10 mouse cellular contexts compared by ENCODE assay signal in the genomic region with DNA sequence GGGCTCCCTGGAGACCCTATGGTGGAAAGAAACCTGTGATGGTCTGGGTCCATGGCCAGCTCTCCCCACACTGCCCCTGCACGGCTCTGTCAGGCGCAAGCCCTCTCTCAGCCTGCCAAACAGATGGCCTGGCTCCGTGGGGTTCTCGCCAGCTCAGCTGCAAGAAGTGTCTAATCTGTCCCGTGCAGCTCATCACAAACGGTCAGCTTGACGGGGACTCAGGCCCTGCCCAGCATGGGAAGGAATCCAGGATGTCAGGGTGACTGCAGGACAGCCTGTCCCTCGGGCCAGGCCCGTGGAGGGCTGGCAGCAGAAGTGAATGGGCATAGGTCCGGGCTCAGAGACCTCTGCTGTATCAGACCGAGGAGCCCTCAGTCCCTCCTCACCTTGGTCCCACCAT. TPM values are rescaled to one million over a fixed set of nuclear protein-coding genes. Genes with fewer than 3 reads are reported as not detected.
DNase-seq lines count a peak whose midpoint lies in the region; ATAC-seq and TF ChIP-seq lines count a peak whose summit lies in the region.
"Had no signal": no experiment of that assay in that cellular context is flagged by ENCODE, and none has a peak within 500 bp of the region (broad histone marks: within the 10 kb centered on the region; RNA-seq: fewer than 3 reads in every experiment).

No protein-coding gene starts in this region.

- H3K4me1 ChIP-seq in midbrain, embryonic 10.5 days: peaks cover 9% of the 10 kb centered on the region
- 0 out of 2 replicates have a peak, but pooled peaks cover 6% of the 10 kb centered on the region for H3K4me1 ChIP-seq in midbrain, embryonic 15.5 days
- H3K4me1 ChIP-seq in lung, postnatal 0 days (ENCODE audit: insufficient read depth, low read depth, low read length): peaks cover 10% of the 10 kb centered on the region; the same call in 1 of the 2 replicates
- peaks cover 9% of the 10 kb centered on the region for H3K4me1 ChIP-seq in neural tube, embryonic 15.5 days

- TF ChIP-seq EP300 in lung, postnatal 0 days (IDR thresholded peaks at IDR 0.05): no peak

- no peak overlapping the region for H3K9ac ChIP-seq in midbrain, embryonic 15.5 days
- no peak overlapping the region for H3K9ac ChIP-seq in lung, postnatal 0 days (replicated peaks; ENCODE audit: low read depth)
- H3K9ac ChIP-seq in neural tube, embryonic 15.5 days (replicated peaks): no peak overlapping the region

- 82% methylated on average over 11 of the region's 11 CpGs for WGBS in midbrain, embryonic 10.5 days
- WGBS in midbrain, embryonic 15.5 days: 77% methylated on average over 11 of the region's 11 CpGs
- WGBS in lung, postnatal 0 days: 57% methylated on average over 11 of the region's 11 CpGs
- 71% methylated on average over 11 of the region's 11 CpGs for WGBS in neural tube, embryonic 15.5 days

- ATAC-seq in midbrain, embryonic 15.5 days (replicated peaks): no peak
- ATAC-seq in cerebellum, adult (ENCODE audit: insufficient number of reproducible peaks, low FRiP score, low TSS enrichment): peak; percentile 74
- ATAC-seq in lung, postnatal 0 days: peak; percentile 66
- no peak for ATAC-seq in neural tube, embryonic 15.5 days (ENCODE audit: low FRiP score)

- 0 out of 2 replicates have a peak overlapping the region, but pooled peaks have one; percentile 42 for H3K27ac ChIP-seq in midbrain, embryonic 10.5 days (replicated peaks)
- H3K27ac ChIP-seq in midbrain, embryonic 15.5 days: no peak overlapping the region
- no peak overlapping the region for H3K27ac ChIP-seq in lung, postnatal 0 days (ENCODE audit: low read length)
- no peak overlapping the region for H3K27ac ChIP-seq in neural tube, embryonic 15.5 days (replicated peaks)
- H3K27ac ChIP-seq: left cerebral cortex, adult 2 months had no signal

- H3K27me3 ChIP-seq in midbrain, embryonic 10.5 days (ENCODE audit: low read depth, poor library complexity, severe bottlenecking): no peaks in the 10 kb centered on the region
- H3K27me3 ChIP-seq in midbrain, embryonic 15.5 days (replicated peaks): no peaks in the 10 kb centered on the region
- no peaks in the 10 kb centered on the region for H3K27me3 ChIP-seq in lung, postnatal 0 days (replicated peaks; ENCODE audit: insufficient read depth, low read length)
- no peaks in the 10 kb centered on the region for H3K27me3 ChIP-seq in neural tube, embryonic 15.5 days (replicated peaks)

- TF ChIP-seq CTCF in lung, postnatal 0 days (IDR thresholded peaks at IDR 0.05): no peak

- no peaks in the 10 kb centered on the region for H3K9me3 ChIP-seq in midbrain, embryonic 10.5 days (replicated peaks)
- H3K9me3 ChIP-seq in midbrain, embryonic 15.5 days: no peaks in the 10 kb centered on the region
- no peaks in the 10 kb centered on the region for H3K9me3 ChIP-seq in lung, postnatal 0 days (ENCODE audit: low read length)
- no peaks in the 10 kb centered on the region for H3K9me3 ChIP-seq in neural tube, embryonic 15.5 days (replicated peaks)

- H3K4me3 ChIP-seq in midbrain, embryonic 10.5 days: no peak overlapping the region
- no peak overlapping the region for H3K4me3 ChIP-seq in midbrain, embryonic 15.5 days
- no peak overlapping the region for H3K4me3 ChIP-seq in lung, postnatal 0 days (ENCODE audit: low read depth, low read length)
- no peak overlapping the region for H3K4me3 ChIP-seq in neural tube, embryonic 15.5 days (replicated peaks)
- H3K4me3 ChIP-seq: left cerebral cortex, adult 2 months had no signal

- no peak overlapping the region for H3K4me2 ChIP-seq in midbrain, embryonic 15.5 days
- no peak overlapping the region for H3K4me2 ChIP-seq in lung, postnatal 0 days (replicated peaks; ENCODE audit: low read depth, low read length)
- no peak overlapping the region for H3K4me2 ChIP-seq in neural tube, embryonic 15.5 days

- no peaks in the 10 kb centered on the region for H3K36me3 ChIP-seq in midbrain, embryonic 10.5 days
- no peaks in the 10 kb centered on the region for H3K36me3 ChIP-seq in midbrain, embryonic 15.5 days (replicated peaks)
- H3K36me3 ChIP-seq in lung, postnatal 0 days (ENCODE audit: insufficient read depth, low read length): no peaks in the 10 kb centered on the region
- no peaks in the 10 kb centered on the region for H3K36me3 ChIP-seq in neural tube, embryonic 15.5 days

- DNase-seq in midbrain, embryonic 10.5 days (ENCODE audit: low spot score): no peak
- DNase-seq in gastrocnemius, postnatal 10 days: peak; percentile 69
- DNase-seq in lung, postnatal 0 days (ENCODE audit: low spot score): peak; percentile 74
- no peak for DNase-seq in retina, postnatal 1 day
- DNase-seq in retina, embryonic 14.5 days (ENCODE audit: low spot score): no peak

RNA-seq across cellular contexts. Expression of a gene that starts 19.9 kb away (rescaled TPM):
- polyA plus RNA-seq in midbrain, embryonic 10.5 days (2016; fragmentation: Nextera tagmentation; extraction: Ambion mirVana): 22.5 and 26.3 TPM in 2 replicates
- 40.4 and 42.5 TPM in 2 replicates for polyA plus RNA-seq in midbrain, embryonic 15.5 days (2015; fragmentation: Nextera tagmentation; extraction: Ambion mirVana)
- total RNA-seq in gastrocnemius, postnatal 10 days (2021): 10 to 100 TPM; 15.6 to 17.9 TPM
- 59.5 and 70.3 TPM in 2 replicates for polyA plus RNA-seq in lung, postnatal 0 days (2015; fragmentation: Nextera tagmentation; extraction: Ambion mirVana)
- polyA plus RNA-seq in neural tube, embryonic 15.5 days (2015; fragmentation: Nextera tagmentation; extraction: Ambion mirVana): 42.4 and 45.4 TPM in 2 replicates

RNA-seq across cellular contexts. Expression of a gene that starts 52.9 kb away (rescaled TPM):
- polyA plus RNA-seq in midbrain, embryonic 10.5 days (2016; fragmentation: Nextera tagmentation; extraction: Ambion mirVana): 69.4 and 117 TPM in 2 replicates
- polyA plus RNA-seq in midbrain, embryonic 15.5 days (2015; fragmentation: Nextera tagmentation; extraction: Ambion mirVana): 697 and 723 TPM in 2 replicates
- total RNA-seq in gastrocnemius, postnatal 10 days (2021): 10 to 100 TPM; 69.0 to 70.3 TPM
- 19.1 and 25.2 TPM in 2 replicates for polyA plus RNA-seq in lung, postnatal 0 days (2015; fragmentation: Nextera tagmentation; extraction: Ambion mirVana)
- 504 and 640 TPM in 2 replicates for polyA plus RNA-seq in neural tube, embryonic 15.5 days (2015; fragmentation: Nextera tagmentation; extraction: Ambion mirVana)
- total RNA-seq: MEL had no signal

Comparison
In these comparisons a context has a peak if more than half of its experiments do, and no peak if none do; other contexts are left out.
1. DNase-seq: peak in gastrocnemius, postnatal 10 days (single experiment) and lung, postnatal 0 days (single experiment); none in midbrain, embryonic 10.5 days (single experiment), retina, postnatal 1 day (single experiment) and retina, embryonic 14.5 days (single experiment).
2. ATAC-seq: peak in cerebellum, adult (single experiment) and lung, postnatal 0 days (single experiment); none in midbrain, embryonic 15.5 days (single experiment) and neural tube, embryonic 15.5 days (single experiment).